Mouse (Mus musculus): ENCODE results near the gene Hus1.
A peak's percentile ranks its signal among the peaks of the same experiment; 100 is the strongest.

GRCm38 (mm10) chr11:8957023-8957422 is 54.0 kb downstream of the Hus1 start:
- peak; percentile 54 for TF ChIP-seq CTCF (IDR thresholded peaks at IDR 0.05)
- no peak for TF ChIP-seq POLR2A (IDR thresholded peaks at IDR 0.05; ENCODE audit: insufficient read depth, low read depth, low read length)
